Mouse (Mus musculus) neural tube, embryonic 11.5 days (tissue): ENCODE measurements around the gene Ephb2. TPM values are rescaled to one million over a fixed set of nuclear protein-coding genes. Genes with fewer than 3 reads are reported as not detected.

Experiments
- ATAC-seq: fragments of 200-750 bp; cut with Nextera tagmentation; 2 replicates; pipeline ENCODE4 v1.8.0; 2017; ENCODE audit warnings: moderate number of reproducible peaks, mild to moderate bottlenecking, moderate TSS enrichment, moderate library complexity; ENCODE audit not compliant: insufficient read depth, low FRiP score, low TSS enrichment
- DNase-seq: peaks from one replicate; pipeline ENCODE4 v3.0.0-alpha.2; 2015; ENCODE audit warnings: low spot score
- H3K27ac ChIP-seq: fragments of 300-500 bp; sonication (generic); 2 replicates; pipeline ENCODE4 v1.5.1; 2014; ENCODE audit warnings: low read depth, mild to moderate bottlenecking, low read length
- H3K27me3 ChIP-seq: fragments of 300-500 bp; sonication (generic); 2 replicates; pipeline ENCODE4 v1.6.1; 2014; ENCODE audit warnings: mild to moderate bottlenecking, low read length, mixed read lengths; ENCODE audit not compliant: control insufficient read depth, insufficient read depth
- H3K36me3 ChIP-seq: fragments of 300-500 bp; sonication (generic); 2 replicates; pipeline ENCODE4 v1.6.1; 2014; ENCODE audit warnings: mild to moderate bottlenecking, low read length, moderate library complexity, mixed read lengths; ENCODE audit not compliant: control insufficient read depth, insufficient read depth
- H3K4me1 ChIP-seq: fragments of 300-500 bp; sonication (generic); 2 replicates; pipeline ENCODE4 v1.6.1; 2014; ENCODE audit warnings: low read length, mixed read lengths; ENCODE audit not compliant: control insufficient read depth, insufficient read depth
- H3K4me2 ChIP-seq: fragments of 300-500 bp; sonication (generic); 2 replicates; pipeline ENCODE4 v1.6.1; 2014; ENCODE audit warnings: low read depth, mild to moderate bottlenecking, moderate library complexity
- H3K4me3 ChIP-seq: fragments of 300-500 bp; sonication (generic); 2 replicates; pipeline ENCODE4 v1.5.1; 2014; ENCODE audit warnings: low read depth, low read length
- H3K9ac ChIP-seq: fragments of 300-500 bp; sonication (generic); 2 replicates; pipeline ENCODE4 v1.6.1; 2014; ENCODE audit warnings: mild to moderate bottlenecking, low read length
- H3K9me3 ChIP-seq: fragments of 300-500 bp; sonication (generic); 2 replicates; pipeline ENCODE4 v1.6.1; 2016; ENCODE audit warnings: low read length; ENCODE audit not compliant: control insufficient read depth
- WGBS: fragments of 180-500 bp; shearing (Covaris S2); extraction: QIAGEN DNeasy Blood & Tissue Kit; methylation state at CpG from one replicate; pipeline ENCODE4 v1.1.7; 2014; 5-methylcytosine and 5-hydroxymethylcytosine counted together
- polyA plus RNA-seq: library from polyadenylated mRNA; unstranded; fragments of >200 nt; fragmentation: Nextera tagmentation; extraction: Ambion mirVana; gene quantifications from 2 replicates; pipeline ENCODE4 v1.2.1, GENCODE M21; 2014

The Ephb2 gene
- polyA plus RNA-seq, 1 experiment from 2014 or later: 20.4 TPM

GRCm38 (mm10) chr4:136864751-136865470 lies 29.1 kb upstream of the Ephb2 start:
- ATAC-seq: peak; percentile 67; the same call in 1 of the 2 replicates
- Histone ChIP-seq H3K9ac (peak overlapping the region; percentile 39), H3K36me3 (no peaks in the 10 kb centered on the region), H3K9me3 (no peaks in the 10 kb centered on the region), H3K27me3 (no peaks in the 10 kb centered on the region), H3K27ac (peak overlapping the region; percentile 93), H3K4me2 (peak overlapping the region; percentile 15; the same call in 1 of the 2 replicates), H3K4me1 (peaks cover 29% of the 10 kb centered on the region), H3K4me3 (no peak overlapping the region)
- WGBS: 11% methylated on average over 15 of the region's 15 CpGs
- DNase-seq: peak; percentile 94

- no peak overlapping the region for H3K27ac ChIP-seq
- DNase-seq: no peak
Measured at GRCm38 (mm10) chr4:136863517-136863916, 27.7 kb upstream of the Ephb2 start.

GRCm38 (mm10) chr4:136862411-136862810 lies 26.6 kb upstream of the Ephb2 start:
- Histone ChIP-seq H3K9ac (no peak overlapping the region), H3K4me3 (no peak overlapping the region), H3K4me2 (no peak overlapping the region), H3K27ac (no peak overlapping the region), H3K9me3 (no peaks in the 10 kb centered on the region), H3K27me3 (no peaks in the 10 kb centered on the region), H3K4me1 (peaks cover 23% of the 10 kb centered on the region), H3K36me3 (no peaks in the 10 kb centered on the region)
- DNase-seq (no peak), ATAC-seq (no peak)
- WGBS: 76% methylated on average over 2 of the region's 2 CpGs

More at GRCm38 (mm10) chr4:136863517-136863916, 27.7 kb upstream of the Ephb2 start:
- Histone ChIP-seq H3K36me3 (no peaks in the 10 kb centered on the region), H3K27me3 (no peaks in the 10 kb centered on the region), H3K4me2 (no peak overlapping the region), H3K9me3 (no peaks in the 10 kb centered on the region), H3K4me1 (peaks cover 29% of the 10 kb centered on the region), H3K9ac (no peak overlapping the region), H3K4me3 (no peak overlapping the region)
- 59% methylated on average over 9 of the region's 9 CpGs for WGBS
- ATAC-seq: no peak

DNA sequence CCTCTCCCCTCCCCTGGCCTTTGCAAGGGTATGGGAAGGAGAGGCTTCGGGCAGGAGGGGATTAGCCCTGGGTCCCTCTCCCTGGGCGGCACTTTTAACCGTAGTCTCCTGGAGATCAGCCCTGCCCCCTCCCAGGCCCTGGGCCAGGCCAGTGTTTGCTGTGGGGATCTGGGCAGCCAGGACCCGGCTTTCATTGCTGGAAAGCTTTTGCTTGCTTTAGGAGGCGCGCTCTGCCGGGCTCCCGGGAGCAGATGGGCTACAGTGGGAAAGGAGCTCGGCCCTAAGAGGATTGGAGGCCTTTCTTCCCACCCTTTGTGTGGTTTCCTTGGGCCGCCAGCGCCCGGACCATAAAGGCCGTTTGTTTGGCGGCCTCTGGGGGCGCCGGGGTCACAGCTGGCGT lies 26.0 kb upstream of the Ephb2 start:
- Histone ChIP-seq H3K9me3 (no peaks in the 10 kb centered on the region), H3K9ac (peak overlapping the region; percentile 52), H3K27me3 (no peaks in the 10 kb centered on the region), H3K36me3 (no peaks in the 10 kb centered on the region), H3K4me1 (peaks cover 23% of the 10 kb centered on the region), H3K4me2 (no peak overlapping the region), H3K27ac (peak overlapping the region; percentile 83), H3K4me3 (no peak overlapping the region)
- peak; percentile 36 for DNase-seq
- WGBS: 4% methylated on average over 17 of the region's 17 CpGs
- ATAC-seq: no peak

- Histone ChIP-seq H3K4me1 (peaks cover 17% of the 10 kb centered on the region), H3K4me2 (no peak overlapping the region), H3K4me3 (no peak overlapping the region), H3K27me3 (no peaks in the 10 kb centered on the region), H3K9me3 (no peaks in the 10 kb centered on the region), H3K27ac (no peak overlapping the region), H3K36me3 (no peaks in the 10 kb centered on the region), H3K9ac (no peak overlapping the region)
- no peak for DNase-seq
- WGBS: 82% methylated on average over 7 of the region's 7 CpGs
- no peak for ATAC-seq
Measured at GRCm38 (mm10) chr4:136860022-136860421, 24.2 kb upstream of the Ephb2 start.

- Histone ChIP-seq H3K9ac (no peak overlapping the region), H3K4me2 (no peak overlapping the region), H3K4me3 (no peak overlapping the region), H3K9me3 (no peaks in the 10 kb centered on the region), H3K36me3 (no peaks in the 10 kb centered on the region), H3K27me3 (no peaks in the 10 kb centered on the region), H3K27ac (no peak overlapping the region), H3K4me1 (no peaks in the 10 kb centered on the region)
- WGBS: 38% methylated on average over 6 of the region's 6 CpGs
- DNase-seq (peak; percentile 56), ATAC-seq (no peak)
Measured at GRCm38 (mm10) chr4:136855081-136855480, 19.3 kb upstream of the Ephb2 start.

DNA sequence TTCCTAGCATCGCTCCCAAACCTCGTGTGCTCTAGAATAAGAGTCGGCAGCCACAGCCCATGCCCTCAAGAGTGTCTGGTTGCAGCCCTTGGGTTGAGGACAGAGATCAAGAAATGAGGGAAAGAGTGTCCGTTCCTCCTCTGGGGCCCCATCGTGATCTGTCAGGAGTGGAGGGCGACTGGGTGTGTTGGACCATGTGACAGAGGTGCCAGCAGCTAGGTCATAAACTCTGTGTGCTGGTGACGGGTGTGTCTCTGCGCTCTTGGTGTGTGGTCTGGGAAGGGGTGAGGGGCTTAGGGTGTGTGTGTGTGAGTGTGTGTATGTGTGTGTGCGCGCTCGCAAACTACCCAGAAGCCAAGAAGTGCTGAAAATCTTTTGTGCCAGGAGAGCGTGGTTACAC lies 17.2 kb upstream of the Ephb2 start:
- Histone ChIP-seq H3K9me3 (no peaks in the 10 kb centered on the region), H3K4me1 (no peaks in the 10 kb centered on the region), H3K9ac (no peak overlapping the region), H3K4me2 (no peak overlapping the region), H3K27ac (no peak overlapping the region), H3K36me3 (no peaks in the 10 kb centered on the region), H3K4me3 (no peak overlapping the region), H3K27me3 (no peaks in the 10 kb centered on the region)
- DNase-seq (no peak), ATAC-seq (no peak)
- 75% methylated on average over 12 of the region's 12 CpGs for WGBS

DNA sequence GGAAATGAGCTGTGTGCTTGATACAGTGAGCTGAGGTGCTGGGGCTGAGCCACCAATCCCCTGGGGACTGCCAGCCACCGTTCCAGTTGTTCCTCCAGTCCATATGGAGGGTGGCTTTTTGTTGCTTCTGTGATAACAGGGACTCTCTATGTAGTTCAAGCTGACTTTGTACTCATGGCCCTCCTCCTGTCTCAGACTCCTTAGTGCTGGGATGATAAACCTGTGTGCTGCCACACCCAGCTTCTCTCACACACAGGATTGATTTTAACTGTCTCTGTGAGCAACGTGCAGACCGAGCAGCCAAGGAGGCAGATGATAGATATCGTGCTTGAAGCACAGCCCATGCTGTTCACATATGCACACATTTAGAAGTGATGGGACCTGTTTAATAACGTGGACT lies 16.3 kb upstream of the Ephb2 start:
- ATAC-seq: no peak
- Histone ChIP-seq H3K4me1 (no peaks in the 10 kb centered on the region), H3K4me3 (no peak overlapping the region), H3K27ac (no peak overlapping the region), H3K27me3 (no peaks in the 10 kb centered on the region), H3K9ac (no peak overlapping the region), H3K36me3 (no peaks in the 10 kb centered on the region), H3K9me3 (no peaks in the 10 kb centered on the region), H3K4me2 (no peak overlapping the region)
- DNase-seq: no peak
- WGBS: 74% methylated on average over 5 of the region's 5 CpGs

- Histone ChIP-seq H3K9me3 (no peaks in the 10 kb centered on the region), H3K4me2 (no peak overlapping the region), H3K27ac (no peak overlapping the region), H3K4me1 (no peaks in the 10 kb centered on the region), H3K36me3 (no peaks in the 10 kb centered on the region), H3K4me3 (no peak overlapping the region), H3K9ac (no peak overlapping the region), H3K27me3 (no peaks in the 10 kb centered on the region)
- DNase-seq (no peak), ATAC-seq (no peak)
- WGBS: 79% methylated on average over 4 of the region's 4 CpGs
Measured at GRCm38 (mm10) chr4:136848565-136848964, 12.8 kb upstream of the Ephb2 start.
